Mouse (Mus musculus): ENCODE measurements around the gene 6030458C11Rik. TPM values are rescaled to one million over a fixed set of nuclear protein-coding genes. Genes with fewer than 3 reads are reported as not detected.

Gene 6030458C11Rik
- total and polyA plus RNA-seq, 2 experiments from 2014 or later: 21.9 to 22.1 TPM

DNA sequence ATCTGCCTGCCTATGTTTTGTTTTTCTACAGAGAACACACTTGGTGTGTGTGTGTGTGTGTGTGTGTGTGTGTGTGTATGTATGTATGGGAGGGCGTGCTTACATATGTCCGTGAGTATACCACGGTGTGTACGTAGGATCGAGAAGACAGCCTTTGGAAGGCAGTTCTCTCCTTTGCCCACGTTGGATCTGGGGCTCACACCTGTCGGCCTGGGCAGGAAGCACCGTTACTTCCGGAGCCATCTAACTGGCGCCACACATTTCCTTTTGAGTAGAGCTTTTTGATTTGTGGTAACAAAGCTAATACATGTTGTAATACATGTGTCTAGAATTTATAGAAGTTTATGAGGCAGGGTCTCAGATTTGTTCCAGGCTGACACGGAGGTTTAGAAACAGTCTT lies 16.3 kb upstream of the 6030458C11Rik start:
- H3K4me3 ChIP-seq (ENCODE audit: low read depth, low read length): no peak overlapping the region
- no peaks in the 10 kb centered on the region for H3K9me3 ChIP-seq (ENCODE audit: low read length)
- no peak overlapping the region for H3K27ac ChIP-seq (ENCODE audit: low read depth, low read length)
- H3K9ac ChIP-seq (replicated peaks; ENCODE audit: low read length, poor library complexity, severe bottlenecking): no peak overlapping the region
- DNase-seq (ENCODE audit: low spot score): no peak
- H3K27me3 ChIP-seq (ENCODE audit: insufficient read depth, low read length): no peaks in the 10 kb centered on the region
- 96% methylated on average over 11 of the region's 11 CpGs for WGBS
- no peak for TF ChIP-seq CTCF (IDR thresholded peaks at IDR 0.05)
- H3K4me1 ChIP-seq (ENCODE audit: insufficient read depth, low read length): no peaks in the 10 kb centered on the region
- H3K4me2 ChIP-seq (ENCODE audit: low read depth, low read length, poor library complexity, severe bottlenecking): no peak overlapping the region
- peaks cover 56% of the 10 kb centered on the region for H3K36me3 ChIP-seq (ENCODE audit: insufficient read depth, low read length)
- no peak for ATAC-seq (ENCODE audit: low FRiP score)

DNA sequence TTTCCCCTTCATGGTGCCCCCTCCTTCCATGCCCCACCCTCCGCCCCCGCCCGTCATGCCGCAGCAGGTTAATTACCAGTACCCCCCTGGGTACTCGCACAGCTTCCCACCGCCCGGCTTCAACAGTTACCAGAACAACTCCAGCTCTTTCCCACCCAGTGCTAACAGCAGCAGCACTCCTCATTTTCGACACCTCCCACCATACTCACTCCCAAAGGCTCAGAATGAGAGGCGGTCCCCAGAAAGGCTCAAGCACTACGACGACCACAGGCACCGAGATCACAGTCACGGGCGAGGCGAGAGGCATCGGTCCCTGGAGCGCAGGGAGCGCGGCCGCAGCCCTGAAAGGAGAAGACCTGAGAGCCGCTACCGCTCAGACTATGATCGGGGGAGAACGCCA lies 9.8 kb upstream of the 6030458C11Rik start:
- DNase-seq (ENCODE audit: low spot score): no peak
- H3K27me3 ChIP-seq (ENCODE audit: insufficient read depth, low read length): no peaks in the 10 kb centered on the region

DNA sequence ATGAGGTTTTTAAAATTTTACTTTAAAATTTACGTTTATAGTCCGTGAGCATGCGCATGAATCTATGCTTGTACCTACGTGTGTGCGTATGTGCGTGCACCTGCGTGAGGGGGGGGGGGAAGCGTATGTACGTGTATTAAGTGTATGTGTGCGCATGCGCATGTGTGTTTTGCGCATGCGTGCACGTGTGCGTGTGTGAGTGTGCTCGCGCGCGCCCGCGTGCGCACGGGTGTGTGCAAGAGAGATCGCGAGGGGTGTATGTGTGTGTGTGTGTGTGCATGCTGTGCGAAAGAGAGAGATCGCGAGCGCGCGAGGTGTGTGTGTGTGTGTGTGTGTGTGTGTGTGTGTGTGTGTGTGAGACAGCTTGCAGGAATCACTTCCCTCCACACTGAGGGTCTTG lies 8.9 kb upstream of the 6030458C11Rik start:
- WGBS: 98% methylated on average over 31 of the region's 31 CpGs
- Histone ChIP-seq H3K4me2 (ENCODE audit: low read depth, low read length, poor library complexity, severe bottlenecking) (no peak overlapping the region), H3K27ac (ENCODE audit: low read depth, low read length) (no peak overlapping the region), H3K27me3 (ENCODE audit: insufficient read depth, low read length) (no peaks in the 10 kb centered on the region), H3K36me3 (ENCODE audit: insufficient read depth, low read length) (peaks cover 58% of the 10 kb centered on the region), H3K4me3 (ENCODE audit: low read depth, low read length) (no peak overlapping the region), H3K9ac (replicated peaks; ENCODE audit: low read length, poor library complexity, severe bottlenecking) (no peak overlapping the region), H3K4me1 (ENCODE audit: insufficient read depth, low read length) (no peaks in the 10 kb centered on the region), H3K9me3 (ENCODE audit: low read length) (no peaks in the 10 kb centered on the region)
- DNase-seq (ENCODE audit: low spot score): no peak
- ATAC-seq (ENCODE audit: low FRiP score): no peak; the same call in 1 of the 2 replicates
- no peak for TF ChIP-seq CTCF (IDR thresholded peaks at IDR 0.05)

More for the DNA sequence above, 9.8 kb upstream of the 6030458C11Rik start:
- TF ChIP-seq CTCF (IDR thresholded peaks at IDR 0.05): no peak
- no peak for ATAC-seq (ENCODE audit: low FRiP score)
- Histone ChIP-seq H3K9me3 (ENCODE audit: low read length) (no peaks in the 10 kb centered on the region), H3K4me2 (ENCODE audit: low read depth, low read length, poor library complexity, severe bottlenecking) (no peak overlapping the region), H3K27ac (ENCODE audit: low read depth, low read length) (no peak overlapping the region), H3K9ac (replicated peaks; ENCODE audit: low read length, poor library complexity, severe bottlenecking) (no peak overlapping the region), H3K36me3 (ENCODE audit: insufficient read depth, low read length) (peaks cover 56% of the 10 kb centered on the region), H3K4me3 (ENCODE audit: low read depth, low read length) (no peak overlapping the region), H3K4me1 (ENCODE audit: insufficient read depth, low read length) (no peaks in the 10 kb centered on the region)
- 95% methylated on average over 24 of the region's 24 CpGs for WGBS

DNA sequence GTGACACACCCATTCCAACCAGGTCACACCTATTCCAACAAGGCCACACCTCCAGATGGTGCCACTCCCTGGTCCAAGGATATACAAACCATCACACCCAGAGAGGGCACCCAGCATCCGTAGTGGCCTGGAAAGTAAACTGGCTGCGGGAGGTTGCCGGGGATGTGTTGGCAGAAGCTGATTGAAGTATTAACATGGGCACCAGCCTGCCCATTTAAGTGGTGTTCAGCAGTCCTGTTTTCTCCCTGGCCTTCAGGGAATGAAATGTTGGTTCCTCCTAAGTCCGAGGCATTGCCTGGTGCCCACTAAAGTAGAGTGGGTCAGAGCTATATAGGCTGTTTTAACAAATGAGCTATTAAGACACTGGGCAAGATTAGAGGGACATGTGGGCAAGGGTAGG lies 8.2 kb upstream of the 6030458C11Rik start:
- Histone ChIP-seq H3K9me3 (ENCODE audit: low read length) (no peaks in the 10 kb centered on the region), H3K27ac (ENCODE audit: low read depth, low read length) (no peak overlapping the region), H3K4me3 (ENCODE audit: low read depth, low read length) (no peak overlapping the region), H3K36me3 (ENCODE audit: insufficient read depth, low read length) (peaks cover 53% of the 10 kb centered on the region), H3K9ac (replicated peaks; ENCODE audit: low read length, poor library complexity, severe bottlenecking) (no peak overlapping the region), H3K27me3 (ENCODE audit: insufficient read depth, low read length) (no peaks in the 10 kb centered on the region), H3K4me1 (ENCODE audit: insufficient read depth, low read length) (no peaks in the 10 kb centered on the region), H3K4me2 (ENCODE audit: low read depth, low read length, poor library complexity, severe bottlenecking) (no peak overlapping the region)
- TF ChIP-seq CTCF (IDR thresholded peaks at IDR 0.05): no peak
- no peak for DNase-seq (ENCODE audit: low spot score)
- ATAC-seq (ENCODE audit: low FRiP score): no peak
- 98% methylated on average over 4 of the region's 4 CpGs for WGBS

DNA sequence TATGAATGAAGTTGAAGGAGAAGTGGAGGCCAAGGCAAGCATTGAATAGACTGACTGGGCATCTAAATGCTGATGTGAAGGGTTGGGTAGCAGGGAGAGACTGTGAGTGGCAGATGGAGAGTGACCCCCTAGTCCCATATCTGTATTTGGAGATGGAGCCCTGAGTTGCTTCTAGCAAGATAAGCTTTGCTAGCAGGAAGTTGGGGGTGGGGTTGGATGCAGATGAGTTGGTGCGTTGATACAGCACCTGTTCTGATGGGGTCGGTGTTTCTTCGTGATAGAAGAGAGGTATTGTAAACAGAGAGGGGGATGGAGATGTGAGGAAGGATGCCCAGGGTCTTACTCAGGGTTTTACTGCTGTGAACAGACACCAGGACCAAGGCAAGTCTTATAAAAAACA lies 5.4 kb upstream of the 6030458C11Rik start:
- H3K4me1 ChIP-seq (ENCODE audit: insufficient read depth, low read length): peaks cover 8% of the 10 kb centered on the region
- no peak overlapping the region for H3K4me3 ChIP-seq (ENCODE audit: low read depth, low read length)
- no peaks in the 10 kb centered on the region for H3K9me3 ChIP-seq (ENCODE audit: low read length)
- H3K27me3 ChIP-seq (ENCODE audit: insufficient read depth, low read length): no peaks in the 10 kb centered on the region
- H3K27ac ChIP-seq (ENCODE audit: low read depth, low read length): no peak overlapping the region
- peaks cover 36% of the 10 kb centered on the region for H3K36me3 ChIP-seq (ENCODE audit: insufficient read depth, low read length)
- ATAC-seq (ENCODE audit: low FRiP score) (no peak), DNase-seq (ENCODE audit: low spot score) (no peak)
- TF ChIP-seq CTCF (IDR thresholded peaks at IDR 0.05): no peak
- WGBS: 96% methylated on average over 3 of the region's 3 CpGs
- H3K4me2 ChIP-seq (ENCODE audit: low read depth, low read length, poor library complexity, severe bottlenecking): no peak overlapping the region
- no peak overlapping the region for H3K9ac ChIP-seq (replicated peaks; ENCODE audit: low read length, poor library complexity, severe bottlenecking)

DNA sequence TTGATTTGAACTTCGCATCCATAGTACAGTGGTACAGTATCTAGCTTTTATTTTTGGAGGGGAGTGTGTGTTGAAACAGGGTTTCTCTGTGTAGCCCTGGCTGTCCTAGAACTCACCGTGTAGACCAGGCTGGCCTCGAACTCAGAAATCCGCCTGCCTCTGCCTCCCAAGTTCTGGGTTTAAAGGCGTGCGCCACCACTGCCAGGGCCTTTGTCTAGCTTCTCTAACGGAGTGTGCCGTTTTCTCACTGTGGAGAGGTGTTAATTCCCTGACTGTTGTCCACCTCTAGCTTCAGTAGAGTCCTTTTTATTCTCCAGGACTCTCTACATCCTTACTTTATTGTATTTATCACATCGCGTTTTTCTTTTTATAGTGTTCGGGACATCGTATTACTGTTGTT lies 959 bp upstream of the 6030458C11Rik start:
- DNase-seq (ENCODE audit: low spot score): no peak

More for the DNA sequence above, 959 bp upstream of the 6030458C11Rik start:
- Histone ChIP-seq H3K4me2 (ENCODE audit: low read depth, low read length, poor library complexity, severe bottlenecking) (peak overlapping the region; percentile 66), H3K27me3 (ENCODE audit: insufficient read depth, low read length) (no peaks in the 10 kb centered on the region), H3K36me3 (ENCODE audit: insufficient read depth, low read length) (peaks cover 18% of the 10 kb centered on the region), H3K9ac (replicated peaks; ENCODE audit: low read length, poor library complexity, severe bottlenecking) (peak overlapping the region; percentile 91), H3K4me3 (ENCODE audit: low read depth, low read length) (peak overlapping the region; percentile 91), H3K9me3 (ENCODE audit: low read length) (no peaks in the 10 kb centered on the region), H3K4me1 (ENCODE audit: insufficient read depth, low read length) (peaks cover 11% of the 10 kb centered on the region), H3K27ac (ENCODE audit: low read depth, low read length) (no peak overlapping the region)
- WGBS: 54% methylated on average over 12 of the region's 12 CpGs
- no peak for TF ChIP-seq CTCF (IDR thresholded peaks at IDR 0.05)
- no peak for ATAC-seq (ENCODE audit: low FRiP score)
